Mouse (Mus musculus): ENCODE measurements around the gene Rpl7a.

DNA sequence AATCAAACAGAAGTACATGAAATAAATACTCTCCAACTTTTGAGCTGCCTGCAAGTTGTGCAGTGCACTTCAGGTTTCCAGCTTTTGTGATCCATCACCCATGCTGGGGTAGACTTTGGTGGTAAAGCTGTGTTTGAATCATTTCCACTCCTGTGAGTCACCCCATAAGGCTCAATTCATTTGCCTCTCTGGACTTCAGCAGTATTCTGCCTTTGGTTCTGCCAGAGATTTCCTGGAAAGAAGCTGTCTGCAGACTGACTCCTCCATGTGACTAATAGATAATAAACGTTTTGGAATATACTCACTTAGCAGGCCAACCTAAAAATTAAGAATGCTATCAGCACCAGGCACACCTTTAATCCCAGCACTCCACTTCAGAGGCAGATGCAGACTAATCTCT lies 9.8 kb upstream of the Rpl7a start:
- TF ChIP-seq MAFK (IDR thresholded peaks at IDR 0.05; ENCODE audit: insufficient read depth, low read depth, low read length) (no peak), CHD2 (IDR thresholded peaks at IDR 0.05; ENCODE audit: low read depth, low read length) (no peak), HCFC1 (IDR thresholded peaks at IDR 0.05; ENCODE audit: borderline replicate concordance, insufficient read depth, low read length) (no peak), ZC3H11A (IDR thresholded peaks at IDR 0.05; ENCODE audit: borderline replicate concordance, low read depth, low read length) (no peak)
